Mouse (Mus musculus): Measurements from ENCODE around the gene Por. TPM values are rescaled to one million over a fixed set of nuclear protein-coding genes. Genes with fewer than 3 reads are reported as not detected.

Gene Por
- 87.2 and 99.7 TPM in 2 replicates for polyA plus RNA-seq (2015; fragmentation: Nextera tagmentation; extraction: Ambion mirVana)

GRCm38 (mm10) chr5:135669741-135670275, at the start of gene Por:
Por (plus strand) TSS chr5:135670033.
- peak within 1 kb of the TSS; percentile 15; the same call in 1 of the 2 replicates for H3K4me3 ChIP-seq (replicated peaks)
- no peaks in the 10 kb centered on the region for H3K36me3 ChIP-seq
- no peaks in the 10 kb centered on the region for H3K27me3 ChIP-seq
- no peaks in the 10 kb centered on the region for H3K9me3 ChIP-seq (replicated peaks)
- no peak within 1 kb of the TSS for H3K4me2 ChIP-seq (replicated peaks)
- H3K9ac ChIP-seq = no peak within 1 kb of the TSS
- 31% methylated on average over 9 of the region's 9 CpGs for WGBS
- peaks cover 6% of the 10 kb centered on the region for H3K4me1 ChIP-seq
- ATAC-seq (ENCODE audit: insufficient number of reproducible peaks, low FRiP score, low TSS enrichment, low read depth) = peak; percentile 67; the same call in 1 of the 2 replicates
- H3K27ac ChIP-seq (replicated peaks) = 0 out of 2 replicates have a peak within 1 kb of the TSS, but pooled peaks have one; percentile 34

- H3K9ac ChIP-seq = no peak overlapping the region
- H3K4me3 ChIP-seq (replicated peaks) = no peak overlapping the region
- H3K4me2 ChIP-seq (replicated peaks) = no peak overlapping the region
- ATAC-seq (ENCODE audit: insufficient number of reproducible peaks, low FRiP score, low TSS enrichment, low read depth) = no peak
- 81% methylated on average over 9 of the region's 9 CpGs for WGBS
- H3K9me3 ChIP-seq (replicated peaks) = no peaks in the 10 kb centered on the region
- no peaks in the 10 kb centered on the region for H3K36me3 ChIP-seq
- no peak overlapping the region for H3K27ac ChIP-seq (replicated peaks)
- H3K4me1 ChIP-seq = peaks cover 3% of the 10 kb centered on the region; the same call in 1 of the 2 replicates
- H3K27me3 ChIP-seq = no peaks in the 10 kb centered on the region
Observed at GRCm38 (mm10) chr5:135620526-135620925, 49.3 kb upstream of the Por start.

GRCm38 (mm10) chr5:135621725-135622124, 48.1 kb upstream of the Por start:
- 62% methylated on average over 10 of the region's 10 CpGs for WGBS
- Histone ChIP-seq H3K9ac (no peak overlapping the region), H3K4me1 (peaks cover 3% of the 10 kb centered on the region; the same call in 1 of the 2 replicates), H3K9me3 (replicated peaks) (no peaks in the 10 kb centered on the region), H3K4me3 (replicated peaks) (no peak overlapping the region), H3K4me2 (replicated peaks) (no peak overlapping the region), H3K36me3 (no peaks in the 10 kb centered on the region), H3K27ac (replicated peaks) (no peak overlapping the region), H3K27me3 (no peaks in the 10 kb centered on the region)
- no peak for ATAC-seq (ENCODE audit: insufficient number of reproducible peaks, low FRiP score, low TSS enrichment, low read depth)

GRCm38 (mm10) chr5:135623006-135623563, 46.7 kb upstream of the Por start:
- Histone ChIP-seq H3K4me2 (replicated peaks) (no peak overlapping the region), H3K9ac (no peak overlapping the region), H3K36me3 (no peaks in the 10 kb centered on the region), H3K9me3 (replicated peaks) (no peaks in the 10 kb centered on the region), H3K27ac (replicated peaks) (no peak overlapping the region), H3K4me1 (peaks cover 3% of the 10 kb centered on the region; the same call in 1 of the 2 replicates), H3K4me3 (replicated peaks) (no peak overlapping the region), H3K27me3 (no peaks in the 10 kb centered on the region)
- WGBS = 74% methylated on average over 18 of the region's 18 CpGs
- ATAC-seq (ENCODE audit: insufficient number of reproducible peaks, low FRiP score, low TSS enrichment, low read depth) = no peak

- H3K4me1 ChIP-seq = peaks cover 8% of the 10 kb centered on the region; the same call in 1 of the 2 replicates
- H3K9me3 ChIP-seq (replicated peaks) = no peaks in the 10 kb centered on the region
- H3K4me2 ChIP-seq (replicated peaks) = no peak overlapping the region
- 41% methylated on average over 10 of the region's 10 CpGs for WGBS
- H3K27me3 ChIP-seq = no peaks in the 10 kb centered on the region
- no peak overlapping the region for H3K9ac ChIP-seq
- no peak for ATAC-seq (ENCODE audit: insufficient number of reproducible peaks, low FRiP score, low TSS enrichment, low read depth)
- H3K4me3 ChIP-seq (replicated peaks) = no peak overlapping the region
- H3K36me3 ChIP-seq = no peaks in the 10 kb centered on the region
- no peak overlapping the region for H3K27ac ChIP-seq (replicated peaks)
Observed at GRCm38 (mm10) chr5:135628916-135629315, 40.9 kb upstream of the Por start.

GRCm38 (mm10) chr5:135629401-135629800, 40.4 kb upstream of the Por start:
- H3K27me3 ChIP-seq = no peaks in the 10 kb centered on the region
- H3K4me3 ChIP-seq (replicated peaks) = no peak overlapping the region
- no peak overlapping the region for H3K27ac ChIP-seq (replicated peaks)
- 75% methylated on average over 3 of the region's 3 CpGs for WGBS
- H3K4me2 ChIP-seq (replicated peaks) = no peak overlapping the region
- no peak for ATAC-seq (ENCODE audit: insufficient number of reproducible peaks, low FRiP score, low TSS enrichment, low read depth)
- no peaks in the 10 kb centered on the region for H3K9me3 ChIP-seq (replicated peaks)
- H3K9ac ChIP-seq = no peak overlapping the region
- no peaks in the 10 kb centered on the region for H3K36me3 ChIP-seq
- peaks cover 8% of the 10 kb centered on the region; the same call in 1 of the 2 replicates for H3K4me1 ChIP-seq

- ATAC-seq (ENCODE audit: insufficient number of reproducible peaks, low FRiP score, low TSS enrichment, low read depth) = no peak
- peaks cover 8% of the 10 kb centered on the region; the same call in 1 of the 2 replicates for H3K4me1 ChIP-seq
- no peaks in the 10 kb centered on the region for H3K27me3 ChIP-seq
- H3K27ac ChIP-seq (replicated peaks) = no peak overlapping the region
- no peaks in the 10 kb centered on the region for H3K9me3 ChIP-seq (replicated peaks)
- H3K4me3 ChIP-seq (replicated peaks) = no peak overlapping the region
- H3K36me3 ChIP-seq = peaks cover 6% of the 10 kb centered on the region; the same call in 1 of the 2 replicates
- no peak overlapping the region for H3K9ac ChIP-seq
- no peak overlapping the region for H3K4me2 ChIP-seq (replicated peaks)
- WGBS = 38% methylated on average over 3 of the region's 3 CpGs
Observed at GRCm38 (mm10) chr5:135630598-135630997, 39.2 kb upstream of the Por start.

GRCm38 (mm10) chr5:135632117-135632796, 37.6 kb upstream of the Por start, which contains the start of gene Rhbdd2:
Rhbdd2 (plus strand) TSS chr5:135632618.
- H3K9ac ChIP-seq = peak within 1 kb of the TSS; percentile 82
- WGBS = 12% methylated on average over 30 of the region's 30 CpGs
- ATAC-seq (ENCODE audit: insufficient number of reproducible peaks, low FRiP score, low TSS enrichment, low read depth) = peak; percentile 99

GRCm38 (mm10) chr5:135632797-135633144, 37.1 kb upstream of the Por start:
- Histone ChIP-seq H3K4me2 (replicated peaks) (peak overlapping the region; percentile 66), H3K36me3 (peaks cover 25% of the 10 kb centered on the region), H3K9me3 (replicated peaks) (no peaks in the 10 kb centered on the region), H3K27ac (replicated peaks) (peak overlapping the region; percentile 85), H3K4me3 (replicated peaks) (peak overlapping the region; percentile 91), H3K4me1 (peaks cover 8% of the 10 kb centered on the region; the same call in 1 of the 2 replicates), H3K9ac (peak overlapping the region; percentile 82), H3K27me3 (no peaks in the 10 kb centered on the region)
- peak; percentile 67 for ATAC-seq (ENCODE audit: insufficient number of reproducible peaks, low FRiP score, low TSS enrichment, low read depth)
- WGBS = under 1% methylated on average over 21 of the region's 21 CpGs

More at GRCm38 (mm10) chr5:135632117-135632796, 37.6 kb upstream of the Por start, which contains the start of gene Rhbdd2:
- peak within 1 kb of the TSS; percentile 91 for H3K4me3 ChIP-seq (replicated peaks)
- no peaks in the 10 kb centered on the region for H3K9me3 ChIP-seq (replicated peaks)
- H3K27ac ChIP-seq (replicated peaks) = peak within 1 kb of the TSS; percentile 85
- H3K27me3 ChIP-seq = no peaks in the 10 kb centered on the region
- peaks cover 22% of the 10 kb centered on the region for H3K36me3 ChIP-seq
- H3K4me1 ChIP-seq = peaks cover 8% of the 10 kb centered on the region; the same call in 1 of the 2 replicates
- peak within 1 kb of the TSS; percentile 66 for H3K4me2 ChIP-seq (replicated peaks)

GRCm38 (mm10) chr5:135639760-135640458, 29.9 kb upstream of the Por start:
- H3K9ac ChIP-seq = no peak overlapping the region
- peaks cover 47% of the 10 kb centered on the region for H3K36me3 ChIP-seq
- H3K4me2 ChIP-seq (replicated peaks) = no peak overlapping the region
- no peaks in the 10 kb centered on the region for H3K27me3 ChIP-seq
- H3K9me3 ChIP-seq (replicated peaks) = no peaks in the 10 kb centered on the region
- H3K27ac ChIP-seq (replicated peaks) = 0 out of 2 replicates have a peak overlapping the region, but pooled peaks have one; percentile 18
- H3K4me1 ChIP-seq = no peaks in the 10 kb centered on the region
- 71% methylated on average over 7 of the region's 7 CpGs for WGBS
- no peak for ATAC-seq (ENCODE audit: insufficient number of reproducible peaks, low FRiP score, low TSS enrichment, low read depth)
- no peak overlapping the region for H3K4me3 ChIP-seq (replicated peaks)

- WGBS = 73% methylated on average over 6 of the region's 6 CpGs
- ATAC-seq (ENCODE audit: insufficient number of reproducible peaks, low FRiP score, low TSS enrichment, low read depth) = no peak
- Histone ChIP-seq H3K4me3 (replicated peaks) (no peak overlapping the region), H3K36me3 (peaks cover 43% of the 10 kb centered on the region), H3K9ac (no peak overlapping the region), H3K9me3 (replicated peaks) (no peaks in the 10 kb centered on the region), H3K27ac (replicated peaks) (0 out of 2 replicates have a peak overlapping the region, but pooled peaks have one; percentile 18), H3K4me2 (replicated peaks) (no peak overlapping the region), H3K27me3 (no peaks in the 10 kb centered on the region), H3K4me1 (no peaks in the 10 kb centered on the region)
Observed at GRCm38 (mm10) chr5:135640459-135640789, 29.4 kb upstream of the Por start.
